Mouse (Mus musculus): ENCODE measurements around the gene Dnaja3. TPM values are rescaled to one million over a fixed set of nuclear protein-coding genes. Genes with fewer than 3 reads are reported as not detected.

Dnaja3 gene
- polyA plus RNA-seq, 1 experiment from 2014 or later, result 48.0 TPM

- no peak overlapping the region for H3K27ac ChIP-seq
- 95% methylated on average over 17 of the region's 17 CpGs for WGBS
- H3K4me3 ChIP-seq, result no peak overlapping the region
- H3K27me3 ChIP-seq, result no peaks in the 10 kb centered on the region
- no peaks in the 10 kb centered on the region for H3K9me3 ChIP-seq (replicated peaks)
- no peak overlapping the region for H3K9ac ChIP-seq
- peaks cover 8% of the 10 kb centered on the region for H3K4me1 ChIP-seq
- H3K36me3 ChIP-seq (ENCODE audit: poor library complexity, severe bottlenecking), result peaks cover 76% of the 10 kb centered on the region
- ATAC-seq, result no peak
- H3K4me2 ChIP-seq, result no peak overlapping the region
Observed at GRCm38 (mm10) chr16:4713861-4714710, 74.3 kb downstream of the Dnaja3 start.

DNA sequence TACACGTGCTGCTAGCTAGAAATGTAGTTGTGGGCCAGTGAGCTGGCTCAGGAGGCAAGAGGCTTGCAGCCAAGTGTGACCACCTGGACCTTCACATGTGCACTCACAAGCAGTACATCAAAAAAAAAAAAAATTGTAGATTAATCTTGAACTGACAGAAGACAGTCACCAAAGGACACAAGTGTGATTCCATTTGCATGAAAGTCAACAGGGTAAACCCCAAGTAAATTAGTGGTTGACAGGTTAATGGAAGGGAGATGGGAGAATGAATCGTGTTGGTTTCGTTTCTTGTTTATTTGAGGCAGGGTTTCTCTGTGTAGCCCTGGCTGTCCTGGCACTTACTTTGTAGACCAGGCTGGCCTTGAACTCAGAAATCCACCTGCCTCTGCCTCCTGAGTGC, 78.1 kb downstream of the Dnaja3 start:
- H3K4me3 ChIP-seq, result peak overlapping the region; percentile 62
- WGBS, result 53% methylated on average over 3 of the region's 3 CpGs
- peak overlapping the region; percentile 81 for H3K9ac ChIP-seq
- peaks cover 39% of the 10 kb centered on the region for H3K36me3 ChIP-seq (ENCODE audit: poor library complexity, severe bottlenecking)
- peaks cover 8% of the 10 kb centered on the region for H3K4me1 ChIP-seq
- H3K27me3 ChIP-seq, result no peaks in the 10 kb centered on the region
- peak overlapping the region; percentile 76 for H3K4me2 ChIP-seq
- H3K27ac ChIP-seq, result no peak overlapping the region
- no peaks in the 10 kb centered on the region for H3K9me3 ChIP-seq (replicated peaks)
- no peak for ATAC-seq

DNA sequence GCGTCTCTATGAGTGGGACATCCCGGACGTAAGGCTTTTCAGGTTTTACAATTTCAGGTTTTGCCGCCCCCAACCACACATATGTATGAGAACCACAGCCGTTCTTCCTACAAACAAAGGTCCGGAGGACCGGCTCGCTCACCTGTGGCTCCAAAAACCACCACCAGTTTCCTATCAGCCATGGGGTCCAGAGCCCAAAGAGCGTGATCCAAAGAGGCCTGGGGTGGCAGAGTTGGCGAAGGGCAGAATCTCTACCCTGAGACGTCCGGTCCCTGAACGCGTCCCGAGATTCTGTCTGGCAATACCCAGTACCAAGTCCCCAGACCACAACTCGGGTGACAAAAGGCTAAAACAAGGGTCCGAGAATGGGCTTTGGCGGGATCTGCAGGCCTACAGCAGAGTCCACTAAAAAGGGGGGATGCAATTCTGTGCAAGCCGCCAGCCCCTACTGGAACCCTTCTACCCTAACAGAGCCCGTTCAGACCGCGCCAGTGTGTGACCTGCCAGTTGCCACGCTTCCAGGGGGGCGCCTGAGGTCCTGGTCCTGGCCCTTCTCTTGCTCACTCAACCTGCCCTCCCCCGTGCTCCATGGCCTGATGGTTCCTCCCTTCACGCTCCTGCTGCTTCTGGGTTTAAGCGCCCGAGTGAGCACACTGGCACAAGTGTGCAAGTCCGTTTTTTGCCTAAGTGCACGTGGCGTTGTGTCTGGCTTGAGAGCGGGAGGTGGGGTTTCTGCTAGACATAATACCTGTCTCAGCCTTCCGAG, 79.1 kb downstream of the Dnaja3 start, which contains the start of gene Nmral1:
TSS of gene Nmral1 (minus strand) at position 604 of the 766 bp plus-strand sequence.
- Histone ChIP-seq H3K27me3 (no peaks in the 10 kb centered on the region), H3K27ac (peak within 1 kb of the TSS; percentile 87), H3K4me1 (peaks cover 8% of the 10 kb centered on the region), H3K9me3 (replicated peaks) (no peaks in the 10 kb centered on the region), H3K4me2 (peak within 1 kb of the TSS; percentile 76), H3K36me3 (ENCODE audit: poor library complexity, severe bottlenecking) (peaks cover 28% of the 10 kb centered on the region), H3K9ac (peak within 1 kb of the TSS; percentile 81), H3K4me3 (peak within 1 kb of the TSS; percentile 62)
- ATAC-seq, result peak; percentile 93
- WGBS, result 9% methylated on average over 33 of the region's 33 CpGs

GRCm38 (mm10) chr16:4722128-4722914, 82.5 kb downstream of the Dnaja3 start:
- H3K9me3 ChIP-seq (replicated peaks), result no peaks in the 10 kb centered on the region
- no peak overlapping the region for H3K27ac ChIP-seq
- H3K36me3 ChIP-seq (ENCODE audit: poor library complexity, severe bottlenecking), result no peaks in the 10 kb centered on the region
- no peak overlapping the region for H3K4me3 ChIP-seq
- H3K4me1 ChIP-seq, result peaks cover 16% of the 10 kb centered on the region
- no peak overlapping the region for H3K9ac ChIP-seq
- no peak overlapping the region for H3K4me2 ChIP-seq
- 64% methylated on average over 7 of the region's 7 CpGs for WGBS
- no peaks in the 10 kb centered on the region for H3K27me3 ChIP-seq
- no peak for ATAC-seq

GRCm38 (mm10) chr16:4722915-4723209, 83.1 kb downstream of the Dnaja3 start:
- Histone ChIP-seq H3K9ac (no peak overlapping the region), H3K4me1 (peaks cover 14% of the 10 kb centered on the region), H3K9me3 (replicated peaks) (no peaks in the 10 kb centered on the region), H3K4me2 (no peak overlapping the region), H3K27ac (no peak overlapping the region), H3K36me3 (ENCODE audit: poor library complexity, severe bottlenecking) (no peaks in the 10 kb centered on the region), H3K4me3 (no peak overlapping the region), H3K27me3 (no peaks in the 10 kb centered on the region)
- 79% methylated on average over 3 of the region's 3 CpGs for WGBS
- no peak for ATAC-seq

DNA sequence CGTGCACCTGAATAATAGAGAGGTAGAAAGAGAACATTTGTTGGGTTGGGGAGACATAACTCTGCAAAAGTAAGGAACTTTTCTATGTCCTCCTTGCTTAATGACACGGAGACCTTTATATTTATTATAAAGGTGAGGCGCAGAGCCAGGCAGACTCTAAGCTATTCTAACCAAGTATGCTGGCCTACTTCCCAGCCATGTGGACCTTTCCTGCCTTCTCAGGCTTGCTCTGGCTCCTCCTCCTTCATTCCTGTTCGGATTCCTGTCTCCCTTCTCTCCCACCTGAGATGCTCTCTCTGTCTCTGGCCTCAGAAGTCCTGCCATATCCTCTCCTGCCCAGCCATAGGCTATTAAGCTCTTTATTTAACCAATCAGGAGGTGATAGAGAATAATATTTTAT, 85.5 kb downstream of the Dnaja3 start:
- H3K4me2 ChIP-seq, result no peak overlapping the region
- no peaks in the 10 kb centered on the region for H3K36me3 ChIP-seq (ENCODE audit: poor library complexity, severe bottlenecking)
- no peak overlapping the region for H3K9ac ChIP-seq
- H3K4me1 ChIP-seq, result peaks cover 11% of the 10 kb centered on the region
- no peak overlapping the region for H3K4me3 ChIP-seq
- ATAC-seq, result no peak
- H3K27me3 ChIP-seq, result no peaks in the 10 kb centered on the region
- no peaks in the 10 kb centered on the region for H3K9me3 ChIP-seq (replicated peaks)
- 83% methylated on average over 4 of the region's 4 CpGs for WGBS
- no peak overlapping the region for H3K27ac ChIP-seq

DNA sequence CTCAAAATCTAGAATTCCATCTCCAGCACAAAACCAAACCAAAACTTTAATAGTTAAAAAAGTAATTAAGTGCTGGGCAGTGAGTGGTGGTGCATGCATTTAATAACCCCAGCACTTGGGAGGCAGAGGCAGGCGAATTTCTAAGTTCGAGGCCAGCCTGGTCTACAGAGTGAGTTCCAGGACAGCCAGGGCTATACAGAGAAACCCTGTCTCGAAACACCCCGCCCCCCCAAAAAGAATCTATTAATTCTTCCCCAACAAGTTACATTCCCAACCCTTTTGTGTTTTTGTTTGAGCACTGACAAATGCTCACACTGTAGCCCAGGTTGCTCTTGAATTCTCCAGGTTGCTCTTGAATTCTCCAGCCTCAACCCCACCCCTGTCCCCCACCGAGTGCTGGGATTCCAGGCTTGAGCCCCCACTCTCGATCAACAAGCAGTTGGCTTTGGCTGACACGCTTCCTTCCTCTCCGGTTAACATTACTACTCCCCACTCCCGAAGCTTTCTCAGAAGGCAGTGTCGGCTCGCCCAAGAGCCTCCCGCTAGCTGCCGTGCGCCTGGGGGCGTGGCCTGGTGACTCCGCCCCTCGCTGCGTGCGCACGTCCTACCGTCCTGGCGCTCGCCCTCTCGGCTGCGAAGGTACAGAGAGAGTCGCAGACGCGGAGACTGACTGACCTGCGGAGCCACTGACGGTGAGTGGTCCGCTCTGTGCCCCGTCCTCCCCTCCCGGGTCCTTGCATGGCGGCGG, 86.2 kb downstream of the Dnaja3 start, which contains the start of gene Hmox2:
TSS of gene Hmox2 (plus strand) at position 582 of the 748 bp plus-strand sequence.
- ATAC-seq, result peak; percentile 98
- no peaks in the 10 kb centered on the region for H3K36me3 ChIP-seq (ENCODE audit: poor library complexity, severe bottlenecking)
- no peaks in the 10 kb centered on the region for H3K27me3 ChIP-seq
- H3K27ac ChIP-seq, result peak within 1 kb of the TSS; percentile 69
- H3K4me2 ChIP-seq, result peak within 1 kb of the TSS; percentile 87
- peak within 1 kb of the TSS; percentile 89 for H3K9ac ChIP-seq
- peak within 1 kb of the TSS; percentile 70 for H3K4me3 ChIP-seq
- 5% methylated on average over 35 of the region's 35 CpGs for WGBS
- H3K9me3 ChIP-seq (replicated peaks), result no peaks in the 10 kb centered on the region
- H3K4me1 ChIP-seq, result peaks cover 13% of the 10 kb centered on the region

DNA sequence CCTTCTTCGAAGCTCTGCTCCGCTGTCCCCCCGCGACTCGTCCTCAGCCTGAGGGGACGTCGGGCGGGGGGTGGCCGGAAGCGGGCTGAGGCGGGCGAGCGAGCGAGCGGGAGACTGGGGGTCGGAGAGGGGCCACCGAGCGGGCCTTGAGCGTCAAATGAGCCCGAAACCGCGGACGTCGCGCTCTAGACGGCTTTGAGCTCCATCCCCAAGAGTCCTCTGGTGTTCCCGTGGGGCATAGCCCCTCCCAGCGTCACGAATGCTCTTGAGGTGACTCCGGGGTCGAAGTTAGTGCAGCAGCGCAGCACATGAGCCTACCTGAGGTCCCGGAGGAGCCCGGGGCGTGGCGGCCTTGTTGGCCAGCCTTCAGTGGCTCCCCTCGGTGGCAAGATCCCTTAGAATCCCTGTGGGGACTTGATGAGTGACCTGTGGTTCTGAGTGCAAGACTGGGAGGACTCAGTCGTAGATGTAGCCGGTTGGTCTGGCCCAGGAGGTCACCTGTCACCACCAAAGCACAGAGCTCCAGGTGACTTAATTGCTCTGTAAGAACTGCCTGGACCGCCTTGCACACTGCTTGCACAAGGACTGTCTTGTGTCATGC, 86.8 kb downstream of the Dnaja3 start:
- 2% methylated on average over 40 of the region's 40 CpGs for WGBS

DNA sequence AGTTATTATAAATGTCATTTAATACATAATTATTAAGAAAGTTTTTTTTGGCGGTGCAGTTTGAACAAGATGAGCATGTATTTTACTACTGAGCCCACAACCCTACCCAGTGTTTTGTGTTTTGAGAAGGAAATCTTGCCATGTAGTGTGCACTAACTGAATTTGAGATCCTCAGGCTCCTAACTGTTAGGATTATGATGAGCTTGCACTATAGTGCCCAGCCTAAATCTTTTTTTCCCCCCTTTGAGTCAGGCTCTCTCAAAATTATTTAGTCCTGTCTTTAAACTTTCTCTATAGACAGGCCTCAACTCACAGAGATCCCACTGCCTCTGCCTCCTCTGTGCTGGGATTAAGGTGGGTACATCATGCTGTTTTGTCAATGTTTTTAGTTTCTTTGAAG, 87.7 kb downstream of the Dnaja3 start:
- Histone ChIP-seq H3K4me1 (peaks cover 13% of the 10 kb centered on the region), H3K36me3 (ENCODE audit: poor library complexity, severe bottlenecking) (no peaks in the 10 kb centered on the region), H3K9me3 (replicated peaks) (no peaks in the 10 kb centered on the region), H3K9ac (no peak overlapping the region), H3K27me3 (no peaks in the 10 kb centered on the region), H3K4me3 (peak overlapping the region; percentile 70; the same call in 1 of the 2 replicates), H3K27ac (no peak overlapping the region), H3K4me2 (peak overlapping the region; percentile 87)
- 95% methylated on average over 1 of the region's 1 CpGs for WGBS
- no peak for ATAC-seq

More for the DNA sequence above, 86.8 kb downstream of the Dnaja3 start:
- peak overlapping the region; percentile 89 for H3K9ac ChIP-seq
- H3K4me3 ChIP-seq, result peak overlapping the region; percentile 70
- H3K27ac ChIP-seq, result peak overlapping the region; percentile 69
- H3K36me3 ChIP-seq (ENCODE audit: poor library complexity, severe bottlenecking), result no peaks in the 10 kb centered on the region
- no peaks in the 10 kb centered on the region for H3K9me3 ChIP-seq (replicated peaks)
- ATAC-seq, result peak; percentile 36
- H3K4me2 ChIP-seq, result peak overlapping the region; percentile 87
- H3K27me3 ChIP-seq, result no peaks in the 10 kb centered on the region
- peaks cover 13% of the 10 kb centered on the region for H3K4me1 ChIP-seq

DNA sequence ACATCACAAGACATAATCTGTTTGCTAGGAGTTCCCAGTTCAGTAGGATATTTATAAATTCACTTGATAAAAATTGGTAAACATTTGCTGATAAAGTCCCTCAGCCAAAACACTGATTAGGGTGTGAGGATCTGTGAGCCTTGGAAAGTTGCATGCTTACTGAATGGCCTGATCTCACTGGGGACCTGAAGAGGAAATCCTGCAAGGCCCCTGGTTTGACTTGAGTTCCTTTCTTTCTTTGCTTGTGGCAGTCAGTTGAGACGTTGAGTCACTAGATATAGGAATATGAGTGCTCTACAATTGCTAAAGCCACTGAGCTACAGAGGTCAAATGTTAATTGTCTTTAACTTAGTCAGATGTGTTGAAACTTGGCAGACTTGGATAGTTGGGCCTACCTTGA, 88.2 kb downstream of the Dnaja3 start:
- Histone ChIP-seq H3K9ac (no peak overlapping the region), H3K4me1 (peaks cover 13% of the 10 kb centered on the region), H3K27me3 (no peaks in the 10 kb centered on the region), H3K27ac (no peak overlapping the region), H3K9me3 (replicated peaks) (no peaks in the 10 kb centered on the region), H3K36me3 (ENCODE audit: poor library complexity, severe bottlenecking) (no peaks in the 10 kb centered on the region), H3K4me2 (no peak overlapping the region), H3K4me3 (no peak overlapping the region)
- no peak for ATAC-seq
- WGBS, result 91% methylated on average over 1 of the region's 1 CpGs

GRCm38 (mm10) chr16:4730776-4731358, 91.1 kb downstream of the Dnaja3 start:
- Histone ChIP-seq H3K4me2 (no peak overlapping the region), H3K4me3 (no peak overlapping the region), H3K4me1 (peaks cover 13% of the 10 kb centered on the region), H3K36me3 (ENCODE audit: poor library complexity, severe bottlenecking) (no peaks in the 10 kb centered on the region), H3K27ac (no peak overlapping the region), H3K9ac (no peak overlapping the region), H3K9me3 (replicated peaks) (no peaks in the 10 kb centered on the region), H3K27me3 (no peaks in the 10 kb centered on the region)
- 70% methylated on average over 3 of the region's 3 CpGs for WGBS
- ATAC-seq, result no peak
